Mouse (Mus musculus) heart, embryonic 12.5 days (tissue): ENCODE data around the gene Rbbp4. TPM values are rescaled to one million over a fixed set of nuclear protein-coding genes. Genes with fewer than 3 reads are reported as not detected.

ENCODE experiments used
- ATAC-seq: fragments of 200-750 bp; cut with Nextera tagmentation; 2 replicates; pipeline ENCODE4 v1.8.0; 2017; ENCODE audit warnings: moderate TSS enrichment, moderate library complexity; ENCODE audit not compliant: insufficient number of reproducible peaks, low FRiP score
- H3K27ac ChIP-seq: fragments of 300-500 bp; sonication (generic); 2 replicates; pipeline ENCODE4 v1.5.1; 2016; ENCODE audit warnings: mild to moderate bottlenecking, moderate library complexity; ENCODE audit not compliant: poor library complexity, severe bottlenecking
- H3K27me3 ChIP-seq: fragments of 300-500 bp; sonication (generic); replicated peaks from 2 replicates; pipeline ENCODE4 v1.6.1; 2016; ENCODE audit warnings: mild to moderate bottlenecking, moderate library complexity
- H3K36me3 ChIP-seq: fragments of 300-500 bp; sonication (generic); 2 replicates; pipeline ENCODE4 v1.6.1; 2016; ENCODE audit warnings: mild to moderate bottlenecking, moderate library complexity
- H3K4me1 ChIP-seq: fragments of 300-500 bp; sonication (generic); replicated peaks from 2 replicates; pipeline ENCODE4 v1.6.1; 2016; ENCODE audit warnings: mild to moderate bottlenecking
- H3K4me2 ChIP-seq: fragments of 300-500 bp; sonication (generic); 2 replicates; pipeline ENCODE4 v1.6.1; 2016; ENCODE audit warnings: mild to moderate bottlenecking, moderate library complexity
- H3K4me3 ChIP-seq: fragments of 300-500 bp; sonication (generic); 2 replicates; pipeline ENCODE4 v1.5.1; 2016; ENCODE audit warnings: mild to moderate bottlenecking
- H3K9ac ChIP-seq: fragments of 300-500 bp; sonication (generic); 2 replicates; pipeline ENCODE4 v1.6.1; 2016; ENCODE audit warnings: mild to moderate bottlenecking, moderate library complexity
- H3K9me3 ChIP-seq: fragments of 300-500 bp; sonication (generic); replicated peaks from 2 replicates; pipeline ENCODE4 v1.6.1; 2016; ENCODE audit warnings: mild to moderate bottlenecking, moderate library complexity
- WGBS: fragments of 180-500 bp; shearing (Covaris S2); methylation state at CpG from one replicate; pipeline ENCODE4 v1.1.7; 2016; 5-methylcytosine and 5-hydroxymethylcytosine counted together
- polyA plus RNA-seq: library from polyadenylated mRNA; unstranded; fragments of >200 nt; fragmentation: Nextera tagmentation; extraction: Ambion mirVana; gene quantifications from 2 replicates; pipeline ENCODE4 v1.2.1, GENCODE M21; 2016

Rbbp4 gene
- polyA plus RNA-seq, 1 experiment from 2014 or later, result 342 TPM

DNA sequence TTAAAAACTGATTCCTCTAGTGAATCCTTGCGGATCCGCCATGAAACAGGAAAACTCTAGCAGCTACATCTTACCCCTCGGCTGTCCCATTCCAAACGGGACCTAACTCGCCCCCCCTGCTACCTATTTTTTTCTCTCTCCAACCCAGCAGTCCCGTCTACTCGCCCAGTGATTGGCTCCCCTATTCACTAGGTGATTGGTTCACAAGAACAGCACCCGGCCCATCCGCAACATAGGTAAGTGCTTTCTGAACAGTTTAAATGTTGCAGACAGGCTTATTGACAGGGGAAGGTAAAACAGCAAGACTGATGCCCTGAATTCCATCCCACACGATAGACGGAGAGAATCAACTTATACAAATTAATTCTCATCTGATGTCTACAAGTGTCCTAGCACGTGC is 18.0 kb upstream of the Rbbp4 start:
- 85% methylated on average over 12 of the region's 12 CpGs for WGBS
- H3K36me3 ChIP-seq, result peaks cover 50% of the 10 kb centered on the region
- no peak overlapping the region for H3K27ac ChIP-seq
- H3K4me1 ChIP-seq, result no peaks in the 10 kb centered on the region
- H3K4me2 ChIP-seq, result no peak overlapping the region
- H3K27me3 ChIP-seq, result no peaks in the 10 kb centered on the region
- no peak overlapping the region for H3K9ac ChIP-seq
- H3K9me3 ChIP-seq, result no peaks in the 10 kb centered on the region
- ATAC-seq, result no peak
- no peak overlapping the region for H3K4me3 ChIP-seq

DNA sequence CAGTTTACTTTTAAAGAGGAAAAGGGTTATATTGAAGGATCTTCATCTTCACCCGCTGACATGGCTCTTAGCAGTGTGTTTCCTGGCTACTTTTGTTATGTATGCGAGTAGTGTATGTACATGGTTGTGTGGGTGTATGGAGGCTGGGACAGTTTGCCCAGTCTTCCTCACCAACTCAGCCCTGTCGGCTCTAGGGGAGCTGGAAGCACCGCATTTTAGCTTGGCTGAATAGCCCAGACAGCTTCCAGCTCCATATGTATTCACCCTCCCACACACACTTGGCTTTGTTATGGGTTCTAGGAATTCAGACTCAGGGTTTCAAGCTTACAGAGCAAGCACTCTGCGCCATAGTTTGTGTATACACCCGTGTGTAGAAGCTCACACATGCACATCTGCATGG is 15.9 kb upstream of the Rbbp4 start:
- H3K36me3 ChIP-seq, result peaks cover 37% of the 10 kb centered on the region
- H3K4me1 ChIP-seq, result no peaks in the 10 kb centered on the region
- H3K4me3 ChIP-seq, result no peak overlapping the region
- no peaks in the 10 kb centered on the region for H3K27me3 ChIP-seq
- 69% methylated on average over 6 of the region's 6 CpGs for WGBS
- H3K9me3 ChIP-seq, result no peaks in the 10 kb centered on the region
- H3K9ac ChIP-seq, result no peak overlapping the region
- H3K4me2 ChIP-seq, result no peak overlapping the region
- no peak for ATAC-seq
- H3K27ac ChIP-seq, result no peak overlapping the region

DNA sequence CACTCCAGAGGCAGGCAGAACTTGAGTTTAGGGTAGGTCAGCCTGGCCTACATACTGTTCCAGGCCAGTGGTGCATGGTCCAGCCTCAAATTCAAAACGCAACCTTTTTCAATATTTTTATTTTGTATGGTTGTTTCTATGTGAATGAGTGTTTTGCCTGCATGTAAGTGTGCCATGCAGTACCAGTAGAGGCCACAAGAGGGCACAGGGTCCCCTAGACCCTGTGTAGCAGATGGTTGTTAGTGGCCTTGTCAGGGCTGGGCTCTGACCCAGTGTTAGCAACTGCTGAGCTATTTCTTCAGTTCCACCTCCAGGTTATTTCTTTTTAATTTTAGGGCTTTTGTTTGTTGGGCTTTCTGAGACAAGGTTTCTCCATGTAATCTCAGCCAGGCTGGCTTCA is 15.5 kb upstream of the Rbbp4 start:
- 11% methylated on average over 1 of the region's 1 CpGs for WGBS
- no peak overlapping the region for H3K27ac ChIP-seq
- no peaks in the 10 kb centered on the region for H3K27me3 ChIP-seq
- H3K36me3 ChIP-seq, result peaks cover 36% of the 10 kb centered on the region
- no peak overlapping the region for H3K4me2 ChIP-seq
- no peak overlapping the region for H3K9ac ChIP-seq
- H3K4me3 ChIP-seq, result no peak overlapping the region
- peak; percentile 63; the same call in 1 of the 2 replicates for ATAC-seq
- no peaks in the 10 kb centered on the region for H3K9me3 ChIP-seq
- H3K4me1 ChIP-seq, result no peaks in the 10 kb centered on the region

DNA sequence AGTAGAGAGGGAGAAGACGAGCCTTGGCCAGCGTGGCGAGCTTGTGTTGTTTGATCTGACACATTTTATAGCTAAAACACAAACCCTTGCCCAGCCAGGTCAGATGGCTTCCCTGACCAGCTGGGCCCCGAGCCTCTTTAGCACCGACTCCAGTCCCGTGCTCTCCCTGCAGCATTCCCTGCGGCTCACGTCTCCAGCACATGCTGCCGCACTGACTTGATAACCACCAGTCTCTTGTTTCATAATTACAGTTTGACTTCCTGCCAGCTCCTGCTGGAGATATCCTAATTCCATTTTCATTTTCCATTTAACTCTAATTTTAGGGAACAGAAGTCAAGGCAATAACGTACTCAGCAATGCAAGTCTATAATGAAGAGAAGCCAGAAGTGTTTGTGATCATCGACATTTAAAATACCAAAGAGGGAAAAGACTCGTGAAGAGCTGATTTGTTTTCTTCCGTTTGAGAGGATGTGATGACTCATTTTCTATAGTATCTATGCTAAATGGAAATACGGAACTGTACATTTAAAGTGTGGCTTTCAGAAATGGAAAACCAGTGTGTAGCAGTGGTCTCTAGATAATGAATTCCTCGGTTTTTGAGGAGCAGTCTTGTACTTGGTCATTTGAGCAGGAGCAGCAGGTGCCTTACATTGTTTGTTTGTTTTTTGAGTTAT is 11.4 kb upstream of the Rbbp4 start:
- Histone ChIP-seq H3K9me3 (no peaks in the 10 kb centered on the region), H3K27me3 (no peaks in the 10 kb centered on the region), H3K9ac (no peak overlapping the region), H3K4me3 (no peak overlapping the region), H3K4me1 (no peaks in the 10 kb centered on the region), H3K36me3 (peaks cover 49% of the 10 kb centered on the region), H3K27ac (no peak overlapping the region), H3K4me2 (no peak overlapping the region)
- no peak for ATAC-seq
- WGBS, result 71% methylated on average over 15 of the region's 15 CpGs

DNA sequence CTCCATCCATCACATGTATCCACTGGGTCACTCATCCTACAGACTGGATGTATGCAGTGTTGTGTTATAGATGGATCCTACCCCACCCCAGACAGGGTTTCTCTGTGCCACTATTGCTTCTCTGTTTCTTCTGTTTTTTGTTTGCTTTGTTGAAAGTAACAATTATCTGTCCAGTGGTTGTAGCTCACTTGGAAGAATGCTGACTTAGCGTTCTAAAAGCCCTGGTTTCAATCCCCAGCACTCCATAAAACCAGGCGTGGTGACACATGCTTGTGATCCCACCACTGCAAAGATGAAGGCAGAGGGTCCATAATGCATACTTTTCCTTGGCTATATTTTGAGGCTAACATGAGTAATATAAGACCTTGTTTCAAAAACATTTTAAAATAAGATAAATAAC is 7.5 kb upstream of the Rbbp4 start:
- H3K27ac ChIP-seq, result no peak overlapping the region
- H3K4me3 ChIP-seq, result no peak overlapping the region
- H3K36me3 ChIP-seq, result peaks cover 46% of the 10 kb centered on the region
- H3K4me1 ChIP-seq, result no peaks in the 10 kb centered on the region
- no peaks in the 10 kb centered on the region for H3K9me3 ChIP-seq
- no peak for ATAC-seq
- 82% methylated on average over 2 of the region's 2 CpGs for WGBS
- no peak overlapping the region for H3K9ac ChIP-seq
- no peaks in the 10 kb centered on the region for H3K27me3 ChIP-seq
- no peak overlapping the region for H3K4me2 ChIP-seq

DNA sequence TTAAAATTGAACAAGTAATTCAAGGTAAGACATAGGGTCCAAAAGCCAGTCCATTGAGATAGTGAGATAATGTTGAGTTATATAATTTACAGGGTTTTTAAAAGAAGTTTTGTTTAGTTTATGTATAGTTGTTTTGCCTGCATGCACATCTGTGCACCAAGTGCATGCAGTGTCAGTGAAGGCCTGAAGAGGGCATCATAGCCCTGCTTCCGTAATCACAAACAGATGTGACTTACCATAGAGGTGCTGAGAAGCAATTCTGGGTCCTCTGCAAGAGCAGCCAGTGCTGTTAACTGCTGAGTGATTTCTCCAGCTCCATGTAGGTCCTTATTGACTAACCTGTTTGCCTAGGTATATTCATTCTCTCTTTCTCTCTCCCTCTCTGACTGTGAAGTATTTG is 6.7 kb upstream of the Rbbp4 start:
- Histone ChIP-seq H3K27ac (no peak overlapping the region), H3K27me3 (no peaks in the 10 kb centered on the region), H3K36me3 (peaks cover 43% of the 10 kb centered on the region), H3K4me1 (0 out of 2 replicates have a peak, but pooled peaks cover 3% of the 10 kb centered on the region), H3K9ac (no peak overlapping the region), H3K9me3 (no peaks in the 10 kb centered on the region), H3K4me2 (no peak overlapping the region), H3K4me3 (no peak overlapping the region)
- ATAC-seq, result no peak
- 86% methylated on average over 1 of the region's 1 CpGs for WGBS

DNA sequence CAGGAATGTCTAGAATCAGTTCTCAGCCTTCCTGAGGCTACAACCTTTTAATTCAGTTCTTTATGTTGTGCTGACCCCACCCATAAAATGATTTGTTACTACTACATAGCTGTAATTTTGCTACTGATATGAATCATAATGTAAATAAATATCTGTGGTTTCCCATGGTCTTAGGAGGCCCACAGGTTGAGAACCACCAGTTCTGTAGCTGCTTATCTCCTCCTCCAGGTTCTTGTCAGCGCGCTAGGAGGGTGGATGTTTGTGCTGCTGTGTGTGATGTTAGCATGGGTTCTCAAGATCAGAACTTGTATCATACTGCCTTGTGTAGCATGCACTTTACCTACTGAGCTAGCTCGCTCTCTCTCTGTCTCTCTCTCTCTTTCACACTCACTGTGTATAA is 4.6 kb upstream of the Rbbp4 start:
- ATAC-seq, result no peak

DNA sequence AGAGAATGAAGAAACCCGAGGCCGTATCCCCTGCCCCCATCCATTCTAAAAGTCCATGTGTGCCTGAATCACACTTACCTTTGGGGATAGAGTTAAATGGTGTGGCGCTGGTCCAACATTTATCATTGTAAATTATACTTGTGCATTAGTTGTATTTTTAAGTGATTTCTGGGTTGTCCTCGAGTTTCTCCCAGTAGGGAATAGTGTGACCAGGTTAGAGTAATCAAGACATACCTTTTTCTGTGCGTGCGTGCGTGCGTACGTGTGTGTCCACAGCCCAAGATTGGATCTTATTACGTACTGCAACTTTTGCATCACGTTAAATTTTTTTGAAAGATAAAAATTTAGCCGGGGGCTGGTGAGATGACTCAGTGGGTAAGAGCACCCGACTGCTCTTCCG is 1.1 kb upstream of the Rbbp4 start:
- H3K9ac ChIP-seq, result peak overlapping the region; percentile 73
- WGBS, result 48% methylated on average over 14 of the region's 14 CpGs
- H3K4me2 ChIP-seq, result peak overlapping the region; percentile 91
- peaks cover 28% of the 10 kb centered on the region for H3K4me1 ChIP-seq
- H3K9me3 ChIP-seq, result no peaks in the 10 kb centered on the region
- no peak for ATAC-seq
- peak overlapping the region; percentile 98 for H3K27ac ChIP-seq
- no peaks in the 10 kb centered on the region for H3K27me3 ChIP-seq
- peak overlapping the region; percentile 93 for H3K4me3 ChIP-seq
- peaks cover 22% of the 10 kb centered on the region for H3K36me3 ChIP-seq

More for the DNA sequence above, 4.6 kb upstream of the Rbbp4 start:
- H3K4me1 ChIP-seq, result 0 out of 2 replicates have a peak, but pooled peaks cover 3% of the 10 kb centered on the region
- no peaks in the 10 kb centered on the region for H3K27me3 ChIP-seq
- WGBS, result 87% methylated on average over 3 of the region's 3 CpGs
- no peak overlapping the region for H3K27ac ChIP-seq
- no peak overlapping the region for H3K4me2 ChIP-seq
- no peaks in the 10 kb centered on the region for H3K9me3 ChIP-seq
- H3K36me3 ChIP-seq, result peaks cover 32% of the 10 kb centered on the region
- no peak overlapping the region for H3K4me3 ChIP-seq
- no peak overlapping the region for H3K9ac ChIP-seq

DNA sequence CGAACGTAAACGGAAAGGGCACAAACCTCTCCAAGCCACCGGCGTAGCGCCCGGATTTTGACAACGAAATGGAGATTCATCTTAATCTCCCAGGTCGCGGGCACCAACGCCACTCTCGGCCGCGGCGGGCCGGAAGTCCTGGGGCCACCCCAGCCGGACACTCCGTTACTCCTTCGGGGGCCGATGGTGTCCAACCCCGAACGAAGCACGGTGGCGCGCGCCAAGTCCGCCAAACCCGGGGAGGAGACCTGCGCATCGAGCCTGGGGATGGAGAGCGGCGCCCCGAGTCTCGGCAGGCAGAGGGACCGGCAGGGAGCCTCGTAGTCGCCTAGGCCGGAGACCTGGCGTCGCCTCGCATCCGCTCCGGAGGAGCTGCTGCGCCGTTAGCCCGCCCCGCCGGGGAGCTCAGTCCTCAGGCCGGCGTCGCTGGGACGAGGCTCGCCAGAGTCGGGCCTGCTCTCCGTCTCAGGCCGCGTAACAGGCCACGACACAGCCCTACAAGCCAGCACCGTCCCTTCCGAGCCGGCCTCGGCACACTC is 424 bp downstream of the Rbbp4 start:
- H3K4me2 ChIP-seq, result peak overlapping the region; percentile 91
- under 1% methylated on average over 62 of the region's 62 CpGs for WGBS
- H3K9me3 ChIP-seq, result no peaks in the 10 kb centered on the region
- H3K36me3 ChIP-seq, result peaks cover 33% of the 10 kb centered on the region
- peak overlapping the region; percentile 93 for H3K4me3 ChIP-seq
- peak overlapping the region; percentile 96 for H3K9ac ChIP-seq
- no peaks in the 10 kb centered on the region for H3K27me3 ChIP-seq
- peak; percentile 68 for ATAC-seq
- H3K4me1 ChIP-seq, result peaks cover 37% of the 10 kb centered on the region
- H3K27ac ChIP-seq, result peak overlapping the region; percentile 98

DNA sequence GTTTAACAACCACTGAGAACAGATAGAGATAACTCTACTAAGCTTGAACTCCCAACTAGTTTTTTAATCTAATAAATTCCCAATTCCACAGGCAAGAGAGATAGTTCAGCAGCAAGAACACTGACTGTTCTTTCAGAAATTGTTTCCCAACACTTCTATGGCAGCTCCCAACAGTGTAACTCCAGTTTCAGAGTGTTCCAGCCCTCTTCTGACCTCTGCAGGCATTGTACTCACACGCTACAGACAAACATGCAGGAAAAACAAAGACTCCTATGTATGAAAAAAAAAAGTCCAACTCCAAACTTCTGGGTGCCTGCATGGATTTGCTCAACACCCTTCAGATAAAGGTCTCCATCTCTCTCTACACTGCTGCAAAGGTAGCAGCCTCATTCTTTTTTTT is 2.3 kb downstream of the Rbbp4 start:
- 59% methylated on average over 1 of the region's 1 CpGs for WGBS
- peaks cover 37% of the 10 kb centered on the region for H3K4me1 ChIP-seq
- H3K27me3 ChIP-seq, result no peaks in the 10 kb centered on the region
- peak overlapping the region; percentile 91 for H3K4me2 ChIP-seq
- H3K9me3 ChIP-seq, result no peaks in the 10 kb centered on the region
- H3K9ac ChIP-seq, result peak overlapping the region; percentile 45
- no peak for ATAC-seq
- no peak overlapping the region for H3K27ac ChIP-seq
- H3K36me3 ChIP-seq, result peaks cover 50% of the 10 kb centered on the region
- peak overlapping the region; percentile 93; the same call in 1 of the 2 replicates for H3K4me3 ChIP-seq

DNA sequence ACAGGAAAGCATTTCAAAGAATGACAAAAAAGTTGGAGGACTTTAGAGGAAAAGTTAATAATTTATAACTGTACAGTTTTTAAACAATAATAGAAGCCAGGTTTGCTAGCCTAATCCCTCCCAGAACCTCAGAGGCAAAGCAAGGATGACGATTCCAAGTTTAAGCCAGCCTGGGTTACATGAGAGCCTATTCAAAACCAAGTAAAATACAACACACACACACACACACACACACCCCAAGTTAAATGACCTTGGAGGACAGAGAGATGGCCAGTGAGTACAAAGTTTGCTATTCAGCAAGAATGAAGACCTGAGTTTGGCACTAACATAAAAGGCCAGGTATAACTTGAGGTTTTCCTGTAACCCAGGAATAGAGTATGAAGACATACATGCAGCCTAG is 9.0 kb downstream of the Rbbp4 start:
- no peak for ATAC-seq
- no peak overlapping the region for H3K4me3 ChIP-seq
- H3K9ac ChIP-seq, result no peak overlapping the region
- no peaks in the 10 kb centered on the region for H3K9me3 ChIP-seq
- H3K27me3 ChIP-seq, result no peaks in the 10 kb centered on the region
- H3K36me3 ChIP-seq, result peaks cover 70% of the 10 kb centered on the region
- H3K27ac ChIP-seq, result no peak overlapping the region
- 78% methylated on average over 1 of the region's 1 CpGs for WGBS
- peaks cover 14% of the 10 kb centered on the region for H3K4me1 ChIP-seq
- no peak overlapping the region for H3K4me2 ChIP-seq

DNA sequence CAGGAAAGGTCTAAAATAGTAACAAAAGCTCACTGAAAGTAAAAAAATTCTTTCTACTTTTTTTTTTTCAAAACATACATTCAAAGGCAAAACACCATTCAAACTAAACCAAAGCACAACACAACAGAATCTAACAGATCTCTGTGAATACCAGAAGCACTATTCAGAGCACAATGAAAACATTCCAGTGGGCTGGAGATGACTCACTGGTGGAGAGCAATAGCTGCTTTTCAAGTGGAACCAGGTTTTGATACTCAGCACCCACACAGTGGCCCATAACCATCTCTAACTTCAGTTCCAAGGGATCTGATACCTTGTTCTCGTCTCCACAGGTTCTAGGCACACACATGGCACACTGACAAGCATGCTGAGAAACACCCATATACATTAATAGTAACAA is 10.4 kb downstream of the Rbbp4 start:
- Histone ChIP-seq H3K4me1 (peaks cover 5% of the 10 kb centered on the region), H3K4me3 (no peak overlapping the region), H3K9me3 (no peaks in the 10 kb centered on the region), H3K9ac (no peak overlapping the region), H3K27ac (no peak overlapping the region), H3K27me3 (no peaks in the 10 kb centered on the region), H3K36me3 (peaks cover 74% of the 10 kb centered on the region), H3K4me2 (no peak overlapping the region)
- 73% methylated on average over 1 of the region's 1 CpGs for WGBS
- no peak for ATAC-seq
